Mouse (Mus musculus) embryonic facial prominence, embryonic 11.5 days (tissue): ENCODE results near the gene Hcn3. TPM values are rescaled to one million over a fixed set of nuclear protein-coding genes. Genes with fewer than 3 reads are reported as not detected.

ENCODE experiments used
- ATAC-seq: fragments of 200-750 bp; cut with Nextera tagmentation; replicated peaks from 2 replicates; pipeline ENCODE4 v1.8.0; 2017; ENCODE audit warnings: low read depth; ENCODE audit not compliant: insufficient number of reproducible peaks, low FRiP score, low TSS enrichment
- DNase-seq: peaks from one replicate; pipeline ENCODE4 v3.0.0-alpha.2; 2015; ENCODE audit warnings: low spot score
- H3K27ac ChIP-seq: fragments of 300-500 bp; sonication (generic); replicated peaks from 2 replicates; pipeline ENCODE4 v1.5.1; 2014; ENCODE audit warnings: mild to moderate bottlenecking, low read depth, low read length, control low read depth
- H3K27me3 ChIP-seq: fragments of 300-500 bp; sonication (generic); 2 replicates; pipeline ENCODE4 v1.6.1; 2014; ENCODE audit warnings: mild to moderate bottlenecking, low read length, moderate library complexity, mixed read lengths; ENCODE audit not compliant: control insufficient read depth, insufficient read depth
- H3K36me3 ChIP-seq: fragments of 300-500 bp; sonication (generic); replicated peaks from 2 replicates; pipeline ENCODE4 v1.6.1; 2014; ENCODE audit warnings: low read depth, mild to moderate bottlenecking, low read length, moderate library complexity, mixed read lengths; ENCODE audit not compliant: control insufficient read depth, insufficient read depth
- H3K4me1 ChIP-seq: fragments of 300-500 bp; sonication (generic); 2 replicates; pipeline ENCODE4 v1.6.1; 2014; ENCODE audit warnings: low read length, mixed read lengths; ENCODE audit not compliant: control insufficient read depth, insufficient read depth
- H3K4me2 ChIP-seq: fragments of 300-500 bp; sonication (generic); 2 replicates; pipeline ENCODE4 v1.6.1; 2014; ENCODE audit warnings: low read depth, mild to moderate bottlenecking, control low read depth, low read length, moderate library complexity
- H3K4me3 ChIP-seq: fragments of 300-500 bp; sonication (generic); 2 replicates; pipeline ENCODE4 v1.5.1; 2014; ENCODE audit warnings: low read depth, low read length, control low read depth
- H3K9ac ChIP-seq: fragments of 300-500 bp; sonication (generic); replicated peaks from 2 replicates; pipeline ENCODE4 v1.6.1; 2014; ENCODE audit warnings: mild to moderate bottlenecking, control low read depth, low read length
- H3K9me3 ChIP-seq: fragments of 300-500 bp; sonication (generic); replicated peaks from 2 replicates; pipeline ENCODE4 v1.6.1; 2016; ENCODE audit warnings: mild to moderate bottlenecking, low read length, inconsistent platforms, mixed read lengths; ENCODE audit not compliant: control insufficient read depth
- WGBS: fragments of 180-500 bp; shearing (Covaris S2); extraction: QIAGEN DNeasy Blood & Tissue Kit; methylation state at CpG from one replicate; pipeline ENCODE4 v1.1.7; 2014; 5-methylcytosine and 5-hydroxymethylcytosine counted together
- polyA plus RNA-seq: library from polyadenylated mRNA; unstranded; fragments of >200 nt; fragmentation: Nextera tagmentation; extraction: Ambion mirVana; gene quantifications from 2 replicates; pipeline ENCODE4 v1.2.1, GENCODE M21; 2014

Hcn3 gene
- polyA plus RNA-seq, 1 experiment from 2014 or later: 1.2 TPM

DNA sequence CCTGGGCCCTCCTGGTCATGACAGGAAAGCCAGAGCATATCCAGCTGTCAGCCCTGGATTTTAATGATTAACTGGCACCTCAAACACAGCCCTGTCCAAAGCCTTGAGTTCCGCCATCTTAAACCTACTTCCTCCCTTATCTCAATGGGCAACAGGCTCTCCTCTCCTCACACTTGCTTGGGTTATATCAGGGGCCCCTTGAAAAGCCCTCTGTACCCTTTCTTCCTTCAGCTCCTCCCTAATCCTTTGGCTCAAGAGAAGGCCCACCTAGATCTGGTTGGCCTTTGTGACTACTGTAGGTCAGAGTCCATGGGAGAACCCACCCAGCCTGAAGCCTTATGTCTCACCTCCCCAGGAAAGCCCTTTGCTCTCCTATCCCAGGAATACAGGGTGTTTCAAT is 26.2 kb downstream of the Hcn3 start:
- Histone ChIP-seq H3K4me2 (no peak overlapping the region), H3K27me3 (no peaks in the 10 kb centered on the region), H3K4me1 (no peaks in the 10 kb centered on the region), H3K4me3 (no peak overlapping the region), H3K36me3 (no peaks in the 10 kb centered on the region), H3K9ac (no peak overlapping the region), H3K27ac (no peak overlapping the region), H3K9me3 (no peaks in the 10 kb centered on the region)
- DNase-seq: no peak
- 95% methylated on average over 1 of the region's 1 CpGs for WGBS
- no peak for ATAC-seq

DNA sequence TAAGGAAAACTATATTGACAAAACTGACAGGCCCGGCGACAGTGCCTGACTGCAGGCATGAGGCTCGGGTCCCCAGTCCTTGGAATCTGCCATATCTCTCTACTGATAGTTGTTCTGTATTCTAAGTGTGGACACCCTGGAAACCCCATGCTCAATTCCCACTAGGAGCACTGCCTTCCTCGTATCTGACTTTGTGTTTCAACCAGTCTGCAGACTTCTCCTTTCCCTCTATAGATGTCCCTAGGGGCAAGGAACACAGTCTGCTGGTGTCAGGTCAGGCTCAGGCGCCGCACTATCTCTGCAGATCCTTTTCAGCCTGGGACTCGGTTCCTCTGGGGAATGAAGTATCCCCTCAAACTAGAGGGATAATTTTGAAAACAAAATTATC is 26.9 kb downstream of the Hcn3 start:
- Histone ChIP-seq H3K36me3 (no peaks in the 10 kb centered on the region), H3K27ac (no peak overlapping the region), H3K4me1 (no peaks in the 10 kb centered on the region), H3K4me3 (no peak overlapping the region), H3K27me3 (no peaks in the 10 kb centered on the region), H3K4me2 (no peak overlapping the region; the same call in 1 of the 2 replicates), H3K9me3 (no peaks in the 10 kb centered on the region), H3K9ac (no peak overlapping the region; the same call in 1 of the 2 replicates)
- ATAC-seq (no peak), DNase-seq (no peak)
- 73% methylated on average over 7 of the region's 7 CpGs for WGBS

DNA sequence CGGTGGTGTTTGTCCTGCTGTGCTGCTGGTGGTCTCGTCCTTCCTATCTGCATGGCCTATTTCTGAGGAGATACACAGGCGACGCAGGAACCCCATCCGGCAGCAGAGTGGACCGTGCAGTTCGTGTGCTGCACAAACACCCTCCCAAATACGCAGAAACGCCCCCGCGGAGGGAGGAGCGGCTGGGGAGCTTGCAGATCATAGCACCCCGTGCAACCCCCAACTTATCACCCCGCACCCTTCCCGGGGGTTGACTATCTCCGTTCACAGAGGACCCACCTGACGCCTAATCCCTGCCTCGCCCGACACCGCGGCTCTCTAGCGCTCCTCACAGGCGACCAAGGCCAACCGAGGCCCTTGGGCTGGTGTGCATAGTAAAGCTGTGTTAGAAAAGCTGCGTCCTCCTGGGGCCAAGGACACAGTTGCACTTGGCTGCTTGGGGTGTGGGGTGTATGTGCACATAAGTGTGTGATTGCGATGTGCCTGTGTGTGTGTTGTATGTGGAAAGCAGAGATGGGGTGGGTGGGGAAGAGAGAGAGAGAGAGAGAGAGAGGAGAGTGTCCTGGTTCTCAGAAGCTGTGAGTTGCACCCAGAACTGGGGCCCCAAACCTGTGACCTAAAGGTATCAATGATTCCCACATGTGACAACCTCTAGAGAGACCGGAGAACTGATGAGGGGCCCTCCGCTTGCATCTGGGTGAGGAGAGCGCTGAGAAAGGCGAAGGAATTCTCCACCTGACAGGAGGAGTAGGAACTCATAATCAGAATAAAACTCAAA is 27.5 kb downstream of the Hcn3 start:
- H3K4me3 ChIP-seq: peak overlapping the region; percentile 21
- H3K9me3 ChIP-seq: no peaks in the 10 kb centered on the region
- no peak overlapping the region for H3K27ac ChIP-seq
- peak overlapping the region; percentile 53 for H3K9ac ChIP-seq
- no peaks in the 10 kb centered on the region for H3K36me3 ChIP-seq
- no peaks in the 10 kb centered on the region for H3K4me1 ChIP-seq
- no peak; the same call in 1 of the 2 replicates for ATAC-seq
- peak; percentile 41 for DNase-seq
- 14% methylated on average over 30 of the region's 30 CpGs for WGBS
- H3K27me3 ChIP-seq: no peaks in the 10 kb centered on the region
- H3K4me2 ChIP-seq: peak overlapping the region; percentile 61

DNA sequence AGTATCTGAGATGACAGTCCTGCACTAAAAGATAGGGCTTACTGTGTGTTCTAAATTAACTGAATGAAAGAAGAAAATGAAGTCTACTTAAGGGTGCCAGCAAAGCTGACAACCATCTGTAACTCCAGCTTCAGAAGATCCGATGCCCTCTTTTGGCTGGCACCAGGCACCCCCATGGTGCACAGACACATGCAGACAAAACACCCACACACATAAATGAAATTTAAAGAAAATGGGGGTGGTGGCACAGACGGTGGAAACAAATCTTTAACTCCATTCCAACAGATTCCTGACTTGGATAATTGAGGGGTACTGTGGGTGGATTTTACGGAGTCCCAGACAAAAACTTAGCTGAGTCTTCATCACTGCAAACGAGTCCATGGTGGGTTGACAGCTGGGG is 28.2 kb downstream of the Hcn3 start:
- Histone ChIP-seq H3K27me3 (no peaks in the 10 kb centered on the region), H3K4me2 (peak overlapping the region; percentile 61; the same call in 1 of the 2 replicates), H3K36me3 (no peaks in the 10 kb centered on the region), H3K27ac (no peak overlapping the region), H3K4me1 (no peaks in the 10 kb centered on the region), H3K9me3 (no peaks in the 10 kb centered on the region), H3K9ac (no peak overlapping the region; the same call in 1 of the 2 replicates), H3K4me3 (peak overlapping the region; percentile 21)
- no peak for DNase-seq
- no peak for ATAC-seq
- 44% methylated on average over 4 of the region's 4 CpGs for WGBS

DNA sequence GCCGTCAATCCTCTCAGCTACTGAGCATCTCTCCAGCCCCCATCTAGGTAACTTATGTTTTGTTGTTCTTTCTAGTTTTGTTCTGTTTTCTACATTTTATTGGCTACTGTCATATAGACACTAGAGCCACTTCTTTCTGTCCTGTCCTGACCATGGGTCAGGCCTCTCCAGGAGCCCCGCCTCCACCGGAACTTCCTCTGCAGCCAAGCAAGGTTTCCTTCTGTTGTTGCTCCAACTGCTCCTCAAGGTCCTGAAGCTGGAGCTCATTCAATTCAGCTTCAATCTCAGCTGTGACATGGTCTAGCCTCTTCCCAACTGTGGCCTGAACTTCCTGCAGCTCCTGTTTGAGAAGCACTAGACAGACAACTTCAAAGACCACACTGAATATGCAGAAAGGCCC is 30.1 kb downstream of the Hcn3 start:
- Histone ChIP-seq H3K4me2 (no peak overlapping the region), H3K36me3 (no peaks in the 10 kb centered on the region), H3K9ac (no peak overlapping the region), H3K4me1 (no peaks in the 10 kb centered on the region), H3K27me3 (no peaks in the 10 kb centered on the region), H3K27ac (no peak overlapping the region), H3K9me3 (no peaks in the 10 kb centered on the region), H3K4me3 (no peak overlapping the region)
- no peak for DNase-seq
- WGBS: 83% methylated on average over 3 of the region's 3 CpGs
- no peak for ATAC-seq

DNA sequence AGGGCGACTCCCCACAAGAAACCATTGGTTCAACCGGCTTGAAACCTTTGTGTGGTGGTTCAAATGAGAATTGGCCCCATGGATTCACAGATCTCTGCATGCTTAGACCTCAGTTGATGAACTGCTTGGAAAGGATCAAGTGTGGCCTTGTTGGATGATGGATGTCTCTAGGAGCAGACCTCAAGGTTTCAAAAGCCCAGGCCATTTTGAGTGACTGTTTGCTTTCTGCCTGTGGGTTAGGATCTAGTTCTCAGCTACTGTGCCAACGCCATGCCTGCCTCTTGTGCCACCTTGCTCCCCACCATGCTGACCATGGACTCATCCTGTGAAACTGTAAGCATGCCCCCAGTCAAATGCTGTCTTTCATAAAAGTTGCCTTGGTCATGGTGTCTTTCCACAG is 34.0 kb downstream of the Hcn3 start:
- no peak for ATAC-seq

DNA sequence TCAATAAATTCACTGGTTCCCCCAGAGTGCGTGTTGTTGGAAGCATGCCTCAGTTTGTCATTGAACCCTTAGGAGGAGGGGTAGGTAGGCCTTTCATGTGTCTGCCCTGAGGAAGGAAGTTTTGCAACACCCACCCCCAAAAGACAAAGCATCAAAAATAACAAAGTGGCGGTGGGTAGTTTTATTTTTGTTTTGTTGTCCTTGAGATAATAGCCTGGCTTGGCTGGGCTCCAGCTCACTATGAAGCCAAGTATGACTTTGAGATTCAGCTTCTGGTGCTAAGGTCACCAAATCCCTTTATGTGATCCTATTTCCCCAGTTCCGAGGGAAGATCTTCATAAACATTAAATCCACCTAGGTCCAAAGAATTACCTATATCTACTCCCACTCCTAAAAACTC is 35.8 kb downstream of the Hcn3 start:
- Histone ChIP-seq H3K27ac (no peak overlapping the region), H3K9ac (no peak overlapping the region), H3K4me2 (no peak overlapping the region), H3K27me3 (no peaks in the 10 kb centered on the region), H3K36me3 (no peaks in the 10 kb centered on the region), H3K4me1 (no peaks in the 10 kb centered on the region), H3K9me3 (no peaks in the 10 kb centered on the region), H3K4me3 (no peak overlapping the region)
- no peak for DNase-seq
- ATAC-seq: no peak
- WGBS: 83% methylated on average over 3 of the region's 3 CpGs

More for the DNA sequence above, 34.0 kb downstream of the Hcn3 start:
- Histone ChIP-seq H3K4me3 (no peak overlapping the region), H3K4me2 (no peak overlapping the region), H3K36me3 (no peaks in the 10 kb centered on the region), H3K9ac (no peak overlapping the region), H3K4me1 (no peaks in the 10 kb centered on the region), H3K9me3 (no peaks in the 10 kb centered on the region), H3K27ac (no peak overlapping the region), H3K27me3 (no peaks in the 10 kb centered on the region)
- DNase-seq: no peak
- 92% methylated on average over 3 of the region's 3 CpGs for WGBS

DNA sequence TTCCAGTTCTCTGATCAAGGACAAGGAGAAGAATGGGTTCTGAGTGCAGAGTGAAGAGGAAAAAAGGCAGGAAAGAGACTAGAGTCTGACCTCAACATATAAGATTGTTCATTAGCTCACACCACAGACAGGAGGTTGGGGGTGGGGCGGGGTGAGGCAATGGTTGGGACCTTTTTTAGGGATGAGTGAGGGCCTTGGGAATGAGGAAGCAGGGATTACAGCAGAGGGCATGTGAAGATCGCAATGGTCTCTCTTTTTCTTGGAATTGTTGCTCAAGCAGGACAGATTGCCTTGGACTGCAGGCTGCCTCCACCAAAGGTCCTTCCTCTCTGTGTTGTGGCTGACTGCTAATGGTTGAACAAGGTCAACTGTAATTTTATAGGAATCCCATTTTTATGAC is 36.7 kb downstream of the Hcn3 start:
- H3K36me3 ChIP-seq: no peaks in the 10 kb centered on the region
- H3K9me3 ChIP-seq: no peaks in the 10 kb centered on the region
- DNase-seq (no peak), ATAC-seq (no peak)
- no peak overlapping the region for H3K4me3 ChIP-seq
- no peak overlapping the region for H3K9ac ChIP-seq
- H3K27ac ChIP-seq: no peak overlapping the region
- no peaks in the 10 kb centered on the region for H3K27me3 ChIP-seq
- 73% methylated on average over 2 of the region's 2 CpGs for WGBS
- H3K4me1 ChIP-seq: no peaks in the 10 kb centered on the region
- H3K4me2 ChIP-seq: no peak overlapping the region
